Mouse (Mus musculus): ENCODE data around the gene Sord.

Sord gene

DNA sequence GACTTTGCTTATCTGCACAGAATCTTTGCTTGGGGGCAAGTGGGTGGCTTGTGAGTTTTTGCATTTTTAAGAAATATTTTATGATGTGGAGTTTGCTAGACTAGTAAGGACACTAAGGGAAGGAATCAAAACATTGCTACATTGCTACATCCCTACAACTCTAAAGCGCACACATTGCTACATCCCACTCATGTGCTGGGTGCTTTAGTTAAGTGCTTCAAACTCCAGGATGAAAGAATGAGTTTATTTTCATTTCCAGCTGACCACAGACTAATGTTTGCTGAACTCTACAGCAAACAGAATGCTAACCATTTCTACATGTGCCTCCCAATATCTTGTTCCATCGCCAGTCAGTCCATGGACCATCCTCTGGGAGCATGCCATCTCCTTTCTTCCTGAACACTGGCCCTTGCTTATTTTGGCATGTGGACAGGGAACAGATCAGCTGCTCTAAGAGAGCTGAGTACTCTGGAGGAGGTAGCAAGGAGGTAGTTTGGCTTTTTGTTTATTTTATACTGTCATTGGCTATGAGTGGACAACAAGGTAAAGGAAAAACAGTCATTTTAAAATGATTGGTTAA, 3.4 kb downstream of the Sord start:
- DNase-seq (ENCODE audit: extremely low spot score, low read depth, low spot score), result no peak

DNA sequence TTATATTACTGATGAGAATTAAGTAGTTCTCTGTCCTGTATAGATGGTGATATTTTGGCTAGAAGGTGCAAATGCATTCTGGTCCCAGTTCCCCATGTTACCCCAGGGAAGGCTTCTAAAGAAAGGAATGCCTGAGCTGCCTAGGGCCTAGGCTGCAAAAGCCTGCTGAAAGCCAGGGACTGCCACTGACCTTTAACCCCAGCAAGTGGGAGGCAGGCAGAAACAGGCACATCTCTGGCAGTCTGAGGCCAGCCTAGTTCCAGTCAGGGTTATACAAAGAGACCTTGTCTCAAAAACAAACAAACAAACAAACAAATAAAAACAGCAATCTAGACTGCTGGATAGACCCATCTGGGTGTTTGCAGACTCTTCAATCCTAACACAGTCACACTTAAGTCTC, 6.2 kb downstream of the Sord start:
- no peak for DNase-seq (ENCODE audit: extremely low spot score, low read depth, low spot score)

DNA sequence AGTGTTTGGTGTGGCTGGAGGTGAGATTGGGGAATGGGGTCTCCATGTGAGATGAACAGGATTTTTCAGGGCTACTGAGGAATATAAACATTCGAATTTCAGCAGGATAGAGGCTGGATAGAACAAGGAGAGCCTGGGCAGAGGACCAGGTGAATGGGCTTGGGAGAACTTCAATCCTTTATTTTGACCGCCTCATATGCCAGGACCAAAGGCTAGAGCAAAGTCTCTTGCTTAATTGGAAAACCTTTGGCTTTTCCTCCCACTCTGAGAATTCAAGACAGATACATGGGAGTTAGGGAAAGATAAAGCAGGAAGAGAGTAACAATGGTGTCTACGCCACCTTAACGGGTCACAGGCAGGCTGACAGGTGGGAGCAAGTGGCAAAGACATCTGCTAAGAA, 6.7 kb downstream of the Sord start:
- DNase-seq (ENCODE audit: extremely low spot score, low read depth, low spot score), result no peak

DNA sequence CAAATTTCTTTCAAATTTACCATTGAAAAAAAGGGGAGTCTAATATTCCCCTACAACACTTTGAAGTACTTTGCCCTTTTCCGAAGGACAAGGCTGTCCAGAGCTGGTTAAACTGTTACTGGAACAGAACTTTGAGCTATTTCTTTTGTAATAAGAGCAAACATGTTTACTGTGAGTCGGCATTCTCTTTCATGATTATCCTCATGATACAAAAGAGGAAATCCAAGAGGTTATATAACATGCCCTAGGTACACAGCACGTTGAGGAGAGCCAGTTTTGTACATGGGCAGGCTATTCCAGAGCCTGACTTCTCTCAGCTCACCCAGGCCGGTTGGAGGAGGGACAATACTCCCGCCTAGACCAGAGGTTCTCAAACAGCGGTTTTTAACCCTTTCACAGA, 7.4 kb downstream of the Sord start:
- DNase-seq (ENCODE audit: extremely low spot score, low read depth, low spot score), result no peak

DNA sequence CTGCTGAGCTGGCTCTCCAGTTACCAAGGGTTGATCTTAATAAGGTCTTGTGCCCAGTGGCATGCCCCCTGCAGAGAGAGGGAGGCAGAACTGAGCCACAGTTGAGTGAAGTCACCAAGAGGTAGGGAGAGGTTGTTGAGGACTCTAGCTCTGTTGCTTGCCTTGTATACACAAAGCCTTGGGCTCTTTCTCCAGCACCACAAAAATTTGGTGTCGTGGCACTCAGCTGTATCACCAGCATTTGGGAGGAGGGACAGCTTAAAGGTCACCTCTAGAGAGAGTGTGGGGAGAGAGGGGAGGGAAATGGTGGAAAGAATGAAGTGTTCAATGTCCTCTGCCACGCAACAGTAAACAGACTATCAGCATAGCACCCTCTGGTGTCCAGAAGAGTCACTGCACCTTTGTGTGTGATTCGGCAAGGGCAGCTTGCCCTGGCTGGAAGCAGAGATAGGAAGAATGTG, 9.2 kb downstream of the Sord start:
- DNase-seq (ENCODE audit: extremely low spot score, low read depth, low spot score), result peak; percentile 69

DNA sequence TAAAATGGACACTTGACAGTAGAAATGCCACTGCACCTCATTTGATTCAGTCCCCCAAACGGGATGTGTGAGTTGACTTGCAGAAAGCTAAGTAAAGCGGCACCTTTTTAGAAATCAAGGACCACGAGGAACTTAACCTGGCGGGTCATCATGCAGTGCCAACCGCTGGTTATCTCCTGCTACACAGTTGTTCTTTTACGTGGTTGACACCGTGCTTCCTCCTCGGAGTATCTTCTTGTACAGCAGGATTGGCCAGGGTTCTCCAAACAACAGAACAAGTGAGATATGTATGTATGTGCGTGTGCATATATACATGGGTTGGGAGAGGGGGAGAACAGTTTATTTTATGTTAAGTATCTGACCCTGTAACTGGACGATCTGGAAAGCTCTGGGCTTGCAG, 13.2 kb downstream of the Sord start:
- DNase-seq (ENCODE audit: extremely low spot score, low read depth, low spot score), result no peak

DNA sequence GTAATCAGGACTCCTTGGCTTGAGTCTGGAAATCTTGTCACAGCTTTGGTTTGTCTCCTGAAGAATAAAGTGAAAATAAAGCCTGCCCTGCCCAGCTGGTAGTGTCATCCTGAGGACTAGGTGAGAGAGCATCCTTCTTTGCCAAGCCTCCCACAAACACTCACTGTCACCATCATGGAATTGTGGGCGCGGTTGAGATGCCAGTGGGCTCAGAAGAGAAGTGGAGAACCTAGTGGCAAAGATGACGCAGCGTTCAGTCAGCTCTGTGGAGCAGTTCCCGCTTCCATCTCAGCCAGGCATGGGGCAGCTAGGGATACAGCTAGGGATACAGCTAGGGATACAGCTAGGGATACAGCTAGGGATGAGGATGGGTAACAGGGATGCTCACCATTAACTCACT, 21.4 kb downstream of the Sord start:
- DNase-seq (ENCODE audit: extremely low spot score, low read depth, low spot score), result no peak

DNA sequence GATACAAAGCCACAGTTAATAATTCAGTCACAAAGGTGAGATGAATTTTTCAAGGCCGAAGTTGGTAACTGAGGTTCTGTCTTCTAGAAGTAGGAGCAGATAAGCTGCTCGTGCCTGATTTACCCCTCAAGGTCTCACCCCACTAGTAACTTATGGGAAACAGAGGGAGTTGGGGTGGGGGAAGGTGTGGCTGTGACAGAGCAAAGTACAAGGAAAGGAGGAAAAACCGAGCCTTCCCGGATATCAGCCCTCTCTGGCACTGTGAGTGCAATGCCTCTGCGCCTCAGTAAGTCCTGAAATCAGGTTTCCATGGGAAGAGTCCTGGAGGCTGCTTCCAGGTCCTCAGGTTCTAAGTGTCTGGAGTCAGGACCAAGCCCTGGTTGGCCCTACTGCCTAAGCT, 26.2 kb downstream of the Sord start:
- DNase-seq (ENCODE audit: extremely low spot score, low read depth, low spot score), result no peak

DNA sequence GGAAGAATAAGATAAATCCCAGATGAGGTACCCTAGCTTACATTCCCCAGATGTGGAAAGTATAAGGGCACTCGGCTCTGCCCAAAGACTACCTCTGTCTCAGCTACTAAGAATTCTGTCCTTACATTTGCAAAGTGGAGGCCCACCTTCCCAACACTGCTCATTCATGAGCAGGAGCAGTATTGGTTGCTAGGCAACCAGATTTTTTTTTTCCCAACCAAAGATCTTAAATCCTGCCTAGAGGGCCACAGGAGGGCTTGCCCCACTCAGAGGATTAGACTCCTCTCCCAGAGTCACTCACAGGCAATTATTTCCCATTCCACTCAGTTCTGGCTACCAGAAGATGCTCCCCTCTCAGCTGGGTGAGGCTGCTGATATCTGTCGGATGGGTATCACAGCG, 30.1 kb downstream of the Sord start:
- DNase-seq (ENCODE audit: extremely low spot score, low read depth, low spot score), result peak; percentile 10

DNA sequence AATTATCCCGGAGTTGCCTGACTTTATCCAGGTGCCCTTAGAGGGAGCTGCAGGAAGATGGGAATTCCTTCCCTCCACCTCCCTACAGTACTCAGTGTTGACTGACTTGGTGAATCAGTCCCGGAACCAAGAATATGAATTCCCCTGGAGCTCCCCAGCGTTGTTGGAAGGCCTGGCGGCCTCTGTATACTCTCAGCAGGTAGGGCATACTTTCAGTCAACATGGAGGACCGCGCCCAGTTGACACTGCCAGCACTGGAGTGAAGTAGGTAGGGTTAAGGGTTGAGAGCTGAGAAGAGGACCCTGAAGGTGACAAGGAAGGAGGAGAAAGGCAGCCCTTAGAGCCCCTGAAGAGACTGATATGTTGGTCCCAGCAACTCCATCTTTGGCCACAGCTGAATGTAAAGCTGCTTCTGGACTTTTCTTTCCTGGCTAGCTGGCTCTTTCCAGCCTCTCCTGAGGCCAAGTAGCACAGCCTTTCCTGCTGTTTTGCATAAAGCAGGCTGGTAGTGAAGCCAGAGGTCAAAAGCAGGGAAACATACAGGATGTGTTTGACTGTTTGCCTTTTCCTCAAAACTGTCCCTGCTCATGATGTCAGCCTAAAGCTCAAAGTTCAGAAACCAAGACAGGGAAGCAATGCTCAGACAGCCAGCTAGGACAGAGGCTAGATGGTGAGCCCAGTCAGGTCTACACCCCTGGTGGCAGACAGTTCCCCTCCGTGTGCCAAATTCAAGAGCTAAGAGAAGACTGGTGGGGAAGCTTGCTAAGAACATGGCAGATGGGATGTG, 32.1 kb downstream of the Sord start:
- DNase-seq (ENCODE audit: extremely low spot score, low read depth, low spot score), result no peak

DNA sequence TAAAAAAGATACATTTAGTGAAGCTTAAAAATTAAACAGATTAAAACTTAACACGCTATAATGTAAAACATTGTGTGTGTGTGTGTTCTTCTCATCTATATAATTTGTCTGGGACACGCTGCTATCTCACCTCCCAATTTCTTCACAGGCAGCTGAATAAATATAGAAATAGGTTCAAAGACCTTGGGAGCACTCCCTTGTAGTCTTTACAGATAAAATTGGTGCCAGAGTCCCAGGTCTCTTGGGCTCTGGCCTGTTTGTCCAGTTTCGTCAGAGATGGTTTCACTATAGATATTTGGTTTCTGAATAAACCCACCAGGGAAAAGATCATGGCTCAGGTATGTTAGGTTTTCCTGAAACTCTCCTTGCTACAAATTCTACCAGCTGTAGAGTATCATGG, 44.2 kb downstream of the Sord start:
- DNase-seq (ENCODE audit: extremely low spot score, low read depth, low spot score), result no peak

DNA sequence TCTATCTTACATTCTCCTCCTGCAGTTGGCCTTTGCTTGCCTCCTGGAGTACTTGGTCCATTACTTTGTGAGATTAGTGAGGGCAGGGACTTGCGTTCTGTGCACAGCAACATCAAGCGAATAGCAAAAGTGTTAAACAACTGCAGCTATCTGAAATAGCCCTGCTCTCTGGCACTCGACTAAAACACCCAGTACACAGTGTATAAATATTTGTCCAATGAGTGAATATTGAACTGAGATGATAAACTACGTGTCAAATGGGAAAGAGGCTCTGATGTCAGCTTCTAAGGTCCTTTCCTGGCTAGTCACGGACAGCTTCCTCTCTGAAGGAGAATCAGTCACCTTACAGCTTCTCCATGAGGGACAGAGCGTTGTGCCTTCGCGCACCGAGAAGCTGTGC, 49.5 kb downstream of the Sord start:
- DNase-seq (ENCODE audit: extremely low spot score, low read depth, low spot score), result no peak

DNA sequence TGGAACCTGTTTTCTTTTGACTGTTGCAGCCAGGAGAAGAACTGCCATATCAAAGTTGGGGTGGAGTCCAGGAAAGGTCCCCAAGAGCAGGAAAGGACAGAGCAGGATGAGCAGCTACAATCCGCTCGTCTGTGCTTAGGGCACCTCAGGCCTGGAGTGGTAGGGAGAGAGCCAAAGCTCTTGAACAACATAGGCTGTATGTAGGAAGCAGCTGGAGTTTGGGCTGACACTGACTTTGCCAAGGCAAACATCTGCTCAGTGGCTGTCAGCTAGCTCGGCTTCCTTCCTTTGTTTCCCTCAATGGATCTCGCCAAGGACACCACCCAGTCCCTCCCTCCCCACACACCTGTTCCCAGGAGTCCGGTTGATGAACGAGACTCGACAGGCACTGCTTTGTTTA, 51.6 kb downstream of the Sord start:
- DNase-seq (ENCODE audit: extremely low spot score, low read depth, low spot score), result no peak

DNA sequence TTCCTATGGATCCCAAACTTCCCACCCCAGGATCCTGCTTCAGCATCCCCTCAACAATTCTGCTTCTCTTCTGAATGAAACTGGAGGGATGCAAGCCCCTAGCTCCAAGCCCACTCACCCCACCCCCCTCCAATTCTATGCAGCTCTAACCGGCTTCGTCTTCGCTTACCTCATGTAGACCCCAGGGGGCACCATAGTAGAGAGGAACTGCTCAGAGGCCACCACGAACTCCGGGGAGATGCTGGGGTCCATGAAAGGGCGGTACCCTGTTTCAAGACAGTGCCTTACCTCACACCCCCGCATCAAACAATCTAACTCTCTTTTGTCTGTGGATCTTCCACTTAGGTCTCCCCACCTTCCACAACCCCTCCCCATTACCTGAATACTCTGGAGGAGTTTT, 60.4 kb downstream of the Sord start:
- no peak for DNase-seq (ENCODE audit: extremely low spot score, low read depth, low spot score)

DNA sequence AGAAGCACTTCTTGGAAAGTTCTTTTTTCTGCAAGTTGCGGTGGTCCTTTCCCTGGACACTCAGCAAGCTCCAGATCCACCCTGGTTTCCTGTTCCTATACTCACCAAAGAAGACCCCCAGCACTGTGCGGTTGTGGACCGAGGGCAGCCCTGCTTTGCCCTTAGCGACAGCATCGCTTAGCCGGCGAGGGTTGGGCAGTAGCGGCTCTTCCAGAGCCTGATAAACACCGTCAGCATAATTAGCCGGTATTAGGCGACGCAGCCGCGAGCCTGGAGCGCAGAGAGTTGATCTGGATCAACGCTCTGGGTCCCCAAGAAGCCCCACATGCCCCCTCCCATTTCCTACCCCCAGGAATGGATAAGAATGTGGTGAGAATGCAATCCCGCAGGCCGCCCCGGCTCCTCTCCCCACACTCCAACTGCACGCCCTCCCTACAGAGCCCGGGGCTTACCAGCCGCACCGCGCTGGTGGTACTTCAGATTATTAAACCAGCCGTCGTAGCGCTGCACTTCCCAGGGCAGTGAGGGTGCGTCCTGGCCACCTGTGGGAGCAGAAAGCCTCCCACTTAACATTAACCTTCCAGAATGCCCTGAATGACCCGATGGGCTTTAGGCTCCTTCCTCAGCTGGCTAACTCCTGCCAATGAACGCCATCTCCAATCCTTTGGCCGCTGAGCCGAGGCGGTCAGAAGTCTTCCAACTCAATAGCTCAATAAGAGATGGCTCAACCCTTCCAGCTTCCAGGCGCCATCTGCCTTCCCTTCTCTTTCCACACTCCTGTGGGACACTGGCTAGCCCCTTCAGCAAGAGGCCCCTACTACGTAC, 62.9 kb downstream of the Sord start:
- DNase-seq (ENCODE audit: extremely low spot score, low read depth, low spot score), result no peak

DNA sequence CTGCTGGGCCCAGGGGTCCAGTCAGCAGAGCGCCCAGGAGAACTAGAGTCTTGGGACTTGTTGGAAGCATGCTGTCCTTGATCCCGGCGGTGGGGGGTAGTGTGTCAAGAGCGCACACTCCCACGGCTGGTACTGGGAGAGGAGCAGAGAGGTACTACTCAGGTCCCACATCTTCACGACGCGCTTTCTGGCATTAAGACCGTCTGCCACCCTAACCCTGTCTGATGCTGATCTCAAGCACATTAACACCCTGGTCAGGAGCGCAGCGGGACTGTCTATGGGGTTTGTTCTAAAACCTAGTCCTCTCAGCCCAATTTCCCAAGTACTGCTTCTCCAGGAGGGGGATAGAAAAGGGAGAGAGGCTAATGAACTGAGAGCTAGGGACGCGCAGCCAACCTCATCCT, 63.5 kb downstream of the Sord start, which contains the start of gene Duox2:
Gene Duox2, minus strand, starts transcription at position 354 of the 404 bp plus-strand sequence.
- no peak for DNase-seq (ENCODE audit: extremely low spot score, low read depth, low spot score)

DNA sequence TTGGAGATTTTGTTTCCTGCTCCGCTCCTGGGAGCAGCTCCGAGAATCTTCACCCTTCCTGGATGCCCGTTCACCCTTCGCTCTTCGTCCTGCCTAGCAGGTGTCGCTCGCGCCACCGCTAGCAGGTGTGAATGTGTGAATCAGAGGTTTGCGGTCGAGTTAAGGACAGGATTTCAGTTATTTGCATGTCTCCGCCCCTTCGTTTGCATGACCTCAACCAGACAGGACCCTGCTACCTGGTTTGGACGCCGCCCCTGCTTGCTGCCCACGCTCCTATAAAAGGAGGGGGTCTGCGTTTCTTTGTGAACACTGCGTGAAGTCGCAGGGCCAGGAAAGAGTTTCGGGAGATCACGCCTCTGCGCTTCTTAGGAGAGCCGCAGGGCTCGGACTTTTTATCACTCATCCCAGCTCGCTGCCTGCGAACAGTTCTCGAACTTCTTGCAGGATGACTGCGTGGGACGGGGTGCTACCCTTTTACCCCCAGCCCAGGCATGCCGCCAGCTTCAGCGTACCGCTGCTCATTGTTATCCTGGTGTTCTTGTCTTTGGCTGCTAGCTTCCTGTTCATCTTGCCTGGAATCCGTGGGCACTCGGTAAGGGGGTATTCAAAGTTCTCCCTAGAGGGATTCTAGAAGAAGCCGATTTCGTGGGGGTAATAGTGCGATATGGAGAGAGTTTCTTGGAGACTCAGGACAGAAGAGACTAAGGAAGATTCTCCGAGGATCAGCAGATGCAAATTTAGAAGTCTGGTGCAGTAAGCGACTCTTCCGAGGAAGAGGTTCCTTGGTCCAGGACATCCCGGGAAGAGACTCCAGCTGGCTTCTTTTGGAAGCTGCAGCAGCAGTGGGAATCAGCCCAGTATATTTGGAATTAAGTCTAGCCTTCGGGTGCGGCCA, 64.3 kb downstream of the Sord start, which contains the start of gene Duoxa2:
Gene Duoxa2, plus strand, starts transcription at position 305 of the 895 bp plus-strand sequence.
- DNase-seq (ENCODE audit: extremely low spot score, low read depth, low spot score), result no peak

DNA sequence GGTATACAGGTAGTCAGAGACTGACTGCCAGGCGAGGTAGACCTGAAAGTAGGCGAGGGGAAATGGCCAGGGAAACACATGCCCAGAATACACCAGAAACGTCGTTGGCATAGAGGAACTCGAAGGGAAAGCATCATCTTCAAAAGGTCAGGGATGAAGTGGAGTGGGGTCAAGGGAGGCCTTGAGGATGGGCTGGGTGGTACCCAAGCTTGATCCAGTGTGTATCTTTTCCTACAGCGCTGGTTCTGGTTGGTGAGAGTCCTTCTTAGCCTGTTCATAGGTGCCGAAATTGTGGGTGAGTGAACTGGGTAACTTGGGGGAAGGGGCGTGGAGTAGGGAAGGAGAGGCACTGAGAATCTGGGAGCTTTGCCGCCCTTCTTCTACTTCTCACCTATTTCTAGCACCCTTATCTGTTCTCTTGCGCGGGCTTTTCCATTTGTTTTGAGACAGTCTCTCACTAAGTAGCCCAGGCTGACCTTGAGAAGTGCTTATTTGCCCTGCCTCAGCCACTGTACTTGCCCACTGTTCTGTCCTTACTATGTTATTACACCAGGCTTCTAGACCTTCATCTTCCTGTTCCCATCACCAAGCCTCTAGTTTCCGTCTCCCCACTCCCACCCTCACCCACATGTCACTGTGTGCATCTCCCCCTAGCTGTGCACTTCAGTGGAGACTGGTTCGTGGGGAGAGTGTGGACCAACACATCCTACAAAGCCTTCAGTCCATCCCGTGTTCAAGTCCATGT, 65.5 kb downstream of the Sord start:
- DNase-seq (ENCODE audit: extremely low spot score, low read depth, low spot score), result no peak

DNA sequence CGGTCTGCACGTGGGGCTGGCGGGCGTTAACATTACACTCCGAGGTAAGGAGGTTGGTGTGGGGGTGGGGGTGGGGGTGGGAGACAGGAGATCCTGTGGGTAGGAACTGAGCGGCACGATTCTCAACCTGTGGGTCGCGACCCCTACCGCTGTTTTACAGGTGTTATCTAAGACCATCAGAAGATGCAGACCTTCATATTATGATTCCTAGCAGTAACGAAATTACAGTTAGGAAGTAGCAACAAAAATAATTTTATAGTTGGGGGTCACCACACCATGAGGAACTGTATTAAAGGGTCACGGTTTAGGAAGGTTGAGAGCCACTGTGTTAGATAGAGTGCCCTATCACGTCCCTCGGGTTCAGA, 66.1 kb downstream of the Sord start:
- no peak for DNase-seq (ENCODE audit: extremely low spot score, low read depth, low spot score)

Measured in hindlimb bud, embryonic 11.5 days (tissue).